ENCODE assay signal across 15 mouse cellular contexts in the genomic region with DNA sequence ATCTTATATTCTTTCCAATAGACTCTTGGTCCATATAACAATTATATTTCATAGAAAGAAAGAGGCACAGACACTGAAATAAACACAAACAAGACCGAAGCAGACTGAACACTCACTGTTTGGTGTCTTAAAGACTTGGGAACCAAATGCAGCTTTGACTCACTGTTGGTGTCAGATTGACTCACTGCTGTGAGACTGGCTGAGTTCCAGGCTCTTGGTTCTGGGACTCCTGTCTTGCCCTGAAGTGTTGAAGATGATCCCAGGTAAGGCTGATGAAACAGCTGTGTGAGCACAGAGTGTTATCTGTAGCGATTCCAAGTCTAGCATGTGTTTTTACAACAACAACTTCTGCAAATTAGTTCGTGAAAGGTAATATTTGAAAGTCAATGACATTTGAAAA. TPM values are rescaled to one million over a fixed set of nuclear protein-coding genes. Genes with fewer than 3 reads are reported as not detected.
"Had no signal": no experiment of that assay in that cellular context is flagged by ENCODE, and none has a peak within 500 bp of the region (broad histone marks: within the 10 kb centered on the region; RNA-seq: fewer than 3 reads in every experiment).

No protein-coding gene starts in this region.

- H3K9me3 ChIP-seq: limb, embryonic 12.5 days; liver, embryonic 13.5 days; lung, embryonic 15.5 days; megakaryocyte, embryonic 14.5 days; midbrain, embryonic 12.5 days had no signal

- H3K27me3 ChIP-seq: limb, embryonic 12.5 days; liver, embryonic 13.5 days; lung, embryonic 15.5 days; megakaryocyte, embryonic 14.5 days; midbrain, embryonic 12.5 days had no signal

- H3K36me3 ChIP-seq: limb, embryonic 12.5 days; liver, embryonic 13.5 days; lung, embryonic 15.5 days; midbrain, embryonic 12.5 days had no signal

- H3K4me2 ChIP-seq: limb, embryonic 12.5 days; liver, embryonic 13.5 days; lung, embryonic 15.5 days; midbrain, embryonic 12.5 days had no signal

- H3K4me1 ChIP-seq: limb, embryonic 12.5 days; liver, embryonic 13.5 days; lung, embryonic 15.5 days; megakaryocyte, embryonic 14.5 days; midbrain, embryonic 12.5 days had no signal

- H3K27ac ChIP-seq: limb, embryonic 12.5 days; liver, embryonic 13.5 days; lung, embryonic 15.5 days; macrophage; midbrain, embryonic 12.5 days; stomach, postnatal 0 days had no signal

- DNase-seq: kidney, adult 8-10 months; kidney, postnatal 36 days; liver; liver, embryonic 13.5 days; liver, postnatal 0 days; lung, postnatal 14 days; thymus, postnatal 4 days had no signal

- H3K4me3 ChIP-seq: limb, embryonic 12.5 days; liver, embryonic 13.5 days; lung, embryonic 15.5 days; megakaryocyte, embryonic 14.5 days; midbrain, embryonic 12.5 days had no signal

- ATAC-seq: intestine, postnatal 0 days; liver, postnatal 0 days; midbrain, embryonic 16.5 days had no signal

- H3K9ac ChIP-seq: limb, embryonic 12.5 days; liver, embryonic 13.5 days; liver, postnatal 0 days; lung, embryonic 15.5 days; midbrain, embryonic 12.5 days had no signal

RNA-seq across cellular contexts. Expression of a gene that starts 55.2 kb away (rescaled TPM):
- polyA plus RNA-seq: macrophage had no signal
